Mouse (Mus musculus): ENCODE measurements around the gene Myt1l.

Myt1l gene

GRCm38 (mm10) chr12:29809569-29810185 lies 281.5 kb downstream of the Myt1l start:
- no peak for DNase-seq (ENCODE audit: low read depth, low spot score)

GRCm38 (mm10) chr12:29815466-29815865 lies 287.3 kb downstream of the Myt1l start:
- DNase-seq (ENCODE audit: low read depth, low spot score) = no peak

DNA sequence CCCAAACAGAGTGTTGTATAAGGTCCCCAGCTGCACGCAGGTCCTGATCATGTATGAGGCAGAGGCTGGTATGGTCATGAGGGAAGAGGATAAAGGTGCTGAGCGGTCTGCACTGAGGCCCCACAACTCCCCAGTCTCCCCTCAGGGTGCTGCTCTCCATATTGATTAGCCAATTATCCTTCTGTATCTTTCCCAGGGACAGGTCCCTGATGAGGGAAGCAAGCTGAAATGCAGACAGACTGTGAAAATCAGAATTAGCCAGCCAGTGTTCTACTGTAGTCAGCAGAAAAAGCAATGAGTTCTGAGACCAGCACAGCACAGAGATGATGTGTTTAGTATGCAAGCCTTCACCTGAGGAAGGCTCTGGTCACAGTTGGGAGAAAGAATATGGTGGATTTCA lies 287.9 kb downstream of the Myt1l start:
- DNase-seq (ENCODE audit: low read depth, low spot score) = no peak

DNA sequence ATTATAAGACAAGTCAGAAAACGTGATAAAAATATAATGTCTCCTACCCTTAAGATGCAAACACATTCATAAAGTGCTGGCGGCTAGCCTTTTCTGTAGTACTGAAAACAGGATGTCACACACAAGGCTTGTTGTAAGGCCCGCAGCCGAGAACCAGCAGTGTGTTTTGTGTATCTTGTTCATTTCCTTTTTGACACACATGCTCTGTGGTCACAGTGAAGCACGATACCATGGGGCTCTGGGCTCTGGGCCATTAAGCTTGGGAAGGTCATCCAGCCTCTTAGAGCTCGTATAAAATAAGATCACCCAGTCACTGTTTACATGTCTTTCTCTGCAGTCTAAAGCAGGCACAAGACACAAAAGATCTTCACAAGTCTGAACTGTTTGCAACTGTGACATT lies 288.6 kb downstream of the Myt1l start:
- no peak for DNase-seq (ENCODE audit: low read depth, low spot score)

DNA sequence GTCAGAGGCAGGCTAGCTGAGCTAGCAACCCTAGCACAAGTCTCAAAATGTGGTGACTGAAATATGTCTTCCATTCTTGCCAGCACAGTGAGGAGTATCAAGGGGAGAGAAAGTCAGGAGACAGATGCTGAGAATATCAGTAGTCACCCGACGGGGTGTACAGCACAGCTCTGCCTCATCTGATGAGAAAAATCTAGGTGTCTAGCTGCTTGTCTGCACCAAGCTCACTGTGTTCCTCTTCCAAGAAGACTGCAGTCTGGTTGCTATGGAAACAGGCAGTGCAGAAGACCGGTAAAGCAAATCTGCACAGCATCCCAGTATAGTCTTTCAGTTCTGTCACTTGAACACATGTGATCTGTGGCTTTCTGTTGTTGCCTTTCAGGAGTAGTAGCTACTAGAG lies 294.0 kb downstream of the Myt1l start:
- no peak for DNase-seq (ENCODE audit: low read depth, low spot score)

DNA sequence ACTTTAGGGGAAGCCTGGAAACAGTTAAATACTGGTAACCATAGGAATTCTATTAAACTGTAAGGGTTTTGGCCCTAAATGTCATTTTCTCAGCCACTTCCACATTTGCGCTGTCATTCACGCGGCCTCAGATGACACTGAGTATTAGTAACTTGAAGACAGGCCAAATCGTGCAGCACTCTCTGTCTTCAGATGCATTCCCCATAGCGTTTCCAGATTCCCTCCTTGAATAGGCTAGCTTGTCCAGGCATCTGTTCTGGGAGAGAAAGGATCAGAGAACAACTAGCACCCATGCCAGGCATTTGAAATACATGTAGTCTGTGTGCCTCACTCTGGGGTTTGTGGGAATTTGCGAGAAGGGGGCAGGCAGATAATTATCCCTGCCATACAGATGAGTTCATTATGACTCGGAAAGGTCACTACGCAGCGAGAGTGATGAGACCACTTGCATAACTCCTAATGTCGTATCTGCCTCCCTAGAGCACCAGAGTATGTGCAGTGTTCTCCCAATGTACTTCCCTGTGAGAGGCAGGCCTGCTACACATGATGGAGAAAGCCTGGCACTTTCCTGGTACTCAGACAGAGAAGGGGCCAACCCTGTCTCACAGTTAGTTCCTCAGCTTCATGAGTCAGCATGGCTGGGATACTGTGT lies 295.7 kb downstream of the Myt1l start:
- DNase-seq (ENCODE audit: low read depth, low spot score) = no peak

- DNase-seq (ENCODE audit: low read depth, low spot score) = no peak
These were observed 302.4 kb downstream of the Myt1l start for GRCm38 (mm10) chr12:29830571-29830970.

DNA sequence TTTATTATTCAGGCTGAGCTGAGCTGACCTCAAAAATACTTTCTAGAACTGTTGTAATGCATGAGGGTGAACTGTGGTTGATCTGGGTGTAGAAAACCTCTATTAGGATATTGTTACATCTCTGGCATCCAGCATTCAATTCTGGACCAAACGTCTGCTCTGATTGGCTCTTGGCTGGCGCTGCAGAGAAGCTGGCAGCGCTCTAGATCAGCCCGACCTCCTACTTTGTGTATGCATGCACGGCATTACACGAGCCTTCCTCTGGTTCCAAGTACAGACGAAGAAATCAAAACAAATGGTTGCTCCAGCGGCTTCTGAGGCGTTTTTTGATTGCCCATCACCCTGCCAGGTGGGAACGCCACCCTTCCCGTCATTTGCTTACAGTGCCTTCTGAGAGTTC lies 303.2 kb downstream of the Myt1l start:
- DNase-seq (ENCODE audit: low read depth, low spot score) = no peak

DNA sequence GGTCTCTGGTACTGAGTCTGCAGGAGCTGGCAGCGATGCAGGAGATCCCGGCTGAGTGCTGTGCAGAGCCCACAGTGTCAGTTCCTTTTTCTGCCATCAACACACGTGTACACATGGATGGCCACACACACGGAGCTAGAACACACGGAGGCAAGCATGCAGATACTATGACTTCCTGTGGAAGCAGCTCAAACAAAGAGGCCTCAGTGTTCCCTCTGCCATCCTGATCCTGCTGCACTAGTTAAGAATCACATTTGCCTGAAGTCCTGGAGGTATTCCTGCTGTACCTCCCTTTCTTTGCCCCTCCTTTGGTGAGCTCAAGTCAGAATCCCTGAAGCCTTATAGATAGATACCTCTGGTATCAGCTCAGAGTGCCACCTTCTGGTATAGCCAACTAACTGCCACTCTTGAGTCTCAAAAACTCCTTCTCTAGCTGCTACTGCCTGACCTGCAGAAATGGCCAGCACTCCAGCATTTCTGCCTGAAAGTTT lies 309.2 kb downstream of the Myt1l start:
- no peak for DNase-seq (ENCODE audit: low read depth, low spot score)

DNA sequence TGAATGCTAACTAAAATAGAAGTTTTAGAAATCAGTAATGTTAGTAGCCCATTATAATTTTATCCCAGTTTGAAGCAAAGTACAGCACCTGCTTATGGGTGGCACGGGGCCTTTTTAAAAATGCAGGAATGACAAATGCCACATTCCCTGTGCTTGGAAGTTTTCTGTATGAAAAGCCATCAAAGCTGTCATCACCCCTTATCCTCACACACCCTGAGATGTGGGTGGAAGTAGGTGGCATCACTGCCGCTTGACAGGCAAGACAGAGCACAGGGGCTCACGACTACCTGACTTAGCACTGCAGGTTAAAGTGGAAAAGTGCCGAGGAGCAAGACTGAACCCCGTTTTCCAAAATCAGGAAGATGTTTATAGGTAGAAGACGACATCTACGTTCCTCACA lies 310.2 kb downstream of the Myt1l start:
- no peak for DNase-seq (ENCODE audit: low read depth, low spot score)

DNA sequence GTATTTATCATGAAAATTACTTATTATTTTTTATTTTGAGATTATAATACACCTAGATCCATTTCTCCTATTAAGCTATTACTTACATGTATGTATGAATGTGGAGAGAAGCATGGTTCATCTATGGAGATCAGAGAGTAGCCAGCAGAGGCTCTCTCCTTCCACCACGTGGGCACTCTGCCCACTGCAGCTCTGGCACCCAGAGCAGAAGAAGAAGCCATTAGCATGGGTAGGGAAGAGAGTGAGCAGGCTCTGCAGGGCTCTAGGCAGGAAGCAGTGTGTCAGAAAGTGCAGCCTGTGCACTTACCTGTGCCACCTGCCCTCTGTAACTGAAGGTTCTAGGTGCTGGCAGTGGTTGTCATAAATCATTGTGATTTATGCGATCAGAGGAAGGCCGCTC lies 321.8 kb downstream of the Myt1l start:
- no peak for DNase-seq (ENCODE audit: low read depth, low spot score)

GRCm38 (mm10) chr12:29854151-29854585 lies 326.0 kb downstream of the Myt1l start:
- DNase-seq (ENCODE audit: low read depth, low spot score) = no peak

DNA sequence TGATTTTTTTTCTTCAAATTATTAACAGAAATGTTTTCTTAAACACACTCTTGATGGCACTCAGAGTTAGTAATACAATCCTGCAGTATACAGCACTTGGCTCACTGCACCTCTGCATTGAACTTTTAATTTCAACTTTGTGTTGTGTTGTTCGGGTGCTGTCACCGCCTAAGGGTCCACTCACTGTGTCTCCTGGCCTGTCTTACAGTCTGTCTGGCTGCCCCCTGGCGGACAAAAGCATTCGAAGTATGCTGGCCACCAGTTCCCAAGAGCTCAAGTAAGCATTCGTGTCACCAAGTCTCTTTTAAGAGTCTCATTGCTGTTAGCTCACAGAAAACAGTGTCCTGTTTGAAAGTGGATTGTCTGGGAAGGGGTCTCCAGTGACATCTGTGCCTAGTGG lies 326.8 kb downstream of the Myt1l start:
- DNase-seq (ENCODE audit: low read depth, low spot score) = no peak

- DNase-seq (ENCODE audit: low read depth, low spot score) = no peak
These were observed 332.8 kb downstream of the Myt1l start for GRCm38 (mm10) chr12:29860986-29861385.

- DNase-seq (ENCODE audit: low read depth, low spot score) = no peak
These were observed 340.1 kb downstream of the Myt1l start for GRCm38 (mm10) chr12:29868295-29868694.

GRCm38 (mm10) chr12:29868781-29869180 lies 340.6 kb downstream of the Myt1l start:
- DNase-seq (ENCODE audit: low read depth, low spot score) = no peak

GRCm38 (mm10) chr12:29872156-29872815 lies 344.1 kb downstream of the Myt1l start:
- no peak for DNase-seq (ENCODE audit: low read depth, low spot score)

DNA sequence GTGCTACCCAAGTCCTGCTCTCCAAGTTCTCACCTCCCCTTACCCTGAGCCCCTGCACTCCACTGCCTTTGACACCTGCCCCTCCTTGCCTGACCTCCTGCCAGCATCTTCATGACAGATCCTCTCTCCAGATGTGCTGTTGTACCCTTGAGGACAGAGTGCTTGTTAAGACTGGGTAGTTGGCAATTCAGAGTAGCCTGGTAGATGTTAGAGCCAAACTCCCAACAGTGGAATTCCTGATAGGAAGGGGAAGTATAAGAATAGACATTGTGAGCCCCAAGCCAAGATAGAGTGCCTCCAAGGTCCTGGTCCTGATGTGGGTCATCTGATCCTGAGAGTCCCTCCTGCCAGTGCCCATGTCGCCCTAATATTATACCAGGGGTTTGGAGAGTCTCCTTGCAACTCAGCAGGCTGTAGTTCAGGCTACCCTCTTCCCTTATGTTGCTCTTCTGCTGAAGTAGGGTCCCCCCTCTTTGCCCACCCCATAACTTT lies 345.1 kb downstream of the Myt1l start:
- no peak for DNase-seq (ENCODE audit: low read depth, low spot score)

- DNase-seq (ENCODE audit: low read depth, low spot score) = no peak
These were observed 349.8 kb downstream of the Myt1l start for GRCm38 (mm10) chr12:29877977-29878376.

DNA sequence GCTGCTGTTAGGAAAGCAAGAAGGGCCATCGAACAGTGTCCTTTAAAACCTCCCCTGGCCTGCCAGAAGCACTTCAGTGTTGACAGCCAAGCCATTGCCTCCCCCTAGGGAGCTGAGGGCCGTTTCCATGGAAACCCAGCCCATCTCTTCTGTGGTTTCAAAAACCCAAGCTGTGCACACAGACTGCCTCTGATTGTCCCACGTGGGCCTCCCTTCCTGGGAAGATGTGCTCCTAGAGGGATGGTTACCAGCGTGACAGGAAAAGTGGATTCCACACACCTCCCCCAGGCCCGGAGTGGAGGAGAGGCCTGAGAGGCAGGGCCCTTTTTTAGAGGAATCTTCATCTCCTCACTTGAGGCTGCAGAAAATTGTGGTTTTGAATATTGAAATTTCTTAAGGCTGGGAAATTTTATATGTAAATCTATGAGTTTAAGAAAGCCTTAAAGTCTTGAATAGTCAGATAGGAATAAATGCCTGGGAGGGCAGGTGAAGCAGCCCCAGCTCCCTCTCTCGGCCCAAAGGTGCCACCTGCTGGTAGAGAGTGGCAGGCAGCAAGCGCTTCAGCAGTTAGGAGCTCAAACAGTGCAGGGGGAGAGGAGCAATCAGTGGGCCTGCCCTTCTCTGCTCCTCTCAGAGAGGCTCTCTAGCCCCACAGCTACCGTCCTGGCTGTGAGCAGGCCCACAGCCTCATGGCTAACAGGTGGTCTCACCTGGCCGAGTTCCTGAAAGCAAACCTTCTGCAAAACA lies 354.9 kb downstream of the Myt1l start:
- DNase-seq (ENCODE audit: low read depth, low spot score) = no peak

GRCm38 (mm10) chr12:29884376-29884775 lies 356.2 kb downstream of the Myt1l start:
- DNase-seq (ENCODE audit: low read depth, low spot score) = no peak

DNA sequence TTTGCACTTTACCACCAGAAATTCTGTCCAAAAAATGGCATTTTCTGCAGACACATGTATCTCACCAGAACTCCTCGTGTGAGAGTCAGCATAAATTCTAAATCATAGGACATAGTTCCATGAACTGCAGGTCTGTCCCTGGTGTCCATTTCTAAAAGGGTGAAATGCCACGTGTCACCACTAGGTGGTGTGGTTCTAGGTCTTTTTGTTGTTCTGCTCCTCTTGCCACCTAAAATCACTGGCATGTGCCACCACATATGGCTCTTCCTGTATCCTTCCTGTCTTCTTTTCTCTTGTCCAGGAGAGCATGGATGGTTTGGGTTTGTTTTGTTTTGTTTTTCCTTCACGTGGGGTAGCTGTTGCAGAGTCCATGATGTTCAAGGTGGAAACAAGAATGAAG lies 366.5 kb downstream of the Myt1l start:
- no peak for DNase-seq (ENCODE audit: low read depth, low spot score)
